Mouse (Mus musculus): ENCODE results near the gene BC048679.

DNA sequence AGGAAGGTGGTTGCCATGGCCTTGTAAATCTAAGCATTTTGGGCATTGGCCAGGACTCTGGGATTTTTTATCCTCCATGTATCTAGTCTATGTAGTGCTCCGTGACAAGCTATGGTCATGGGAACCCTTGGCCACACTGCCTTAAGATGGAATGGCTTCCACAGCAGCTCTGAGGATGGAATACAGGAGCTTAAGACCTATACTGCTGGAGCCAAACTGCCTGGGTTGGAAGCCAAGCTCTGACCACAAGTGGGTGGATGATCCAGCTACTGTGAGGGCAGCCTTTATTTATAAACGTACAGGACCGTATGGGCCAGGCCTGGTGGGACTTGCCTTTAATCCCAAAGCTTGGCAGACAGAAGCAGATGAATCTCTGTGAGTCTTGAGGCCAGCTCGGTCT, 38.4 kb upstream of the BC048679 start:
- TF ChIP-seq CTCF (IDR thresholded peaks at IDR 0.05; ENCODE audit: low read depth) (no peak), EP300 (IDR thresholded peaks at IDR 0.05; ENCODE audit: low read depth) (no peak)

All from liver, embryonic 14.5 days (tissue).